Mouse (Mus musculus): Measurements from ENCODE around the gene Ktn1.

The Ktn1 gene

DNA sequence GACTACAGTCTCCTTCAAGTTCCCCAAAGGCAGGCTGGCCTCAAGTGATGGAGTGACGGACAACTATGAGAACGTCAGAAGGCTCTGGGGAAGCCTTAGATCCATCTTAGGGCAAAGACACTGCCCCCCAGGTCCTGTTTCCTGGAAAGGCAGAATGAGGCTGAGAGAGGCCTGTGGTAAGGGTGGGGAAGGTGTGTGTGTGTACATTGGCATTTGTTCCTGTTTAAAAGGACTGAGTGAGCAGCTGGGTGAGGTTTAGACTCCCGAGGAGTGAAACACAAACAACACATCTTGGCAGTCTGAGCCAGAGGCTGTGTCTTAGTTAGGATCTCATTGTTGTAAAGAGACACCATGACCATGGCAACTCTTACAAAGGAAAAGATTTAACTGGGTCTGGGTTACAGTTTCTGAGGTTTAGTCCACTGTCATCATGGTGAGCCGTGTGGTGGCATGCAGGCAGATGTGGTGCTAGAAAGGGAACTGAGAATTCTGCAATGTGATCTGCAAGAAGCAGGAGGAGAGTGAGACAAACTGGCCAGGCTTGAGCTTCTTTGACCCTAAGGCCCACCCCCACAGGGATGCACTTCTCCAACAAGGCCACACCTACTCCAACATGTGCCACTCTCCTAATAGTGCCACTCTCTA is 106.1 kb downstream of the Ktn1 start:
- no peak for DNase-seq (ENCODE audit: low read depth)

DNA sequence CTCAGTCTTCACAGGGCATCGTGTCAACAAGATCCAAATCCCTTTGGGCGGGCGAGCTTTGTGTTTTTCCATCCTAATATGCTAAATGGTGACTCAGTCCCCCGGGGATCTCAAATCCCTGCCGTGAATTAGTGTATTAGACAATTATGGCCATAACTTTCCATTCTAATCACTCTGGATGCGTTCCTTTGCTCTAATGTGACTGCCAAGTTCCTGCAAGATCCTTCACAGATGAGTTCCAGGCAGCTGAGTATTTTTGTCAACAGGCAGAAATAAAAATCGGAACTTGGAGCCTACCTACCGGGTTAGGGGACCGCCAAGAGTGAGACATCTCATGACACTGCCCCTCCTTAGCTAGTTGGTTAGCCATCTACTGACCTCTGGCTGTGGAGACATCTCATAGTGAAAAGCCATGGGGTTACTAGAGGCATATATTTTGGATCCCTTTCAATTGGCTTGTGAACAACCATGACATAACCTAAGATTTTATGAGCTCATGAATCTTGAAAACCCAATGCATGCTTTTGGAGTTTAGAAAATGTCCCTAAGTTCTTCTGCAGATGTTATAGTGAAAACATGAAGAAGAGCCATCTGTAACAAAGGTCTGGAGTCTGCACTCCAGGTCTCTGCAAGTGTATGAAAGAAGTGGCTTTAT is 108.3 kb downstream of the Ktn1 start:
- DNase-seq (ENCODE audit: low read depth), result no peak

DNA sequence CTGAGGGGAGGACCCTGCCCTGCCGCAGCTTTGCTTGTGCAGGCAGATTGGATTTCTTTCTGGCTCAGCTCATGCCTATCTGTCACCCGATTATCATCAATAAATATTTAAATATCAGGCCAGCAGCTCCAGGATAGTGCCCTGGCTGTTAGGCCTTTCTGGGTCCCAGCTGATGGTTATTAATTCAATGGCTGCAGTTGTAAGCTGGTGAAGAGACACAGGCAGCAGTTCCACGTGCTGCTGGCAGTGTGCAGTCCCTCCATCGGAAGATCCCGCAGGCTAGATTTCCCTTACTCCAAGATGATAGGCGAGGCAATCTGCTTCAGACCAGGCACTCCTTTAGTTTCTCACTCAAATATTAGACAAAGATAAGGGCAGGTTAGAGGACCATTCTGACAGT is 116.9 kb downstream of the Ktn1 start:
- DNase-seq (ENCODE audit: low read depth), result no peak

DNA sequence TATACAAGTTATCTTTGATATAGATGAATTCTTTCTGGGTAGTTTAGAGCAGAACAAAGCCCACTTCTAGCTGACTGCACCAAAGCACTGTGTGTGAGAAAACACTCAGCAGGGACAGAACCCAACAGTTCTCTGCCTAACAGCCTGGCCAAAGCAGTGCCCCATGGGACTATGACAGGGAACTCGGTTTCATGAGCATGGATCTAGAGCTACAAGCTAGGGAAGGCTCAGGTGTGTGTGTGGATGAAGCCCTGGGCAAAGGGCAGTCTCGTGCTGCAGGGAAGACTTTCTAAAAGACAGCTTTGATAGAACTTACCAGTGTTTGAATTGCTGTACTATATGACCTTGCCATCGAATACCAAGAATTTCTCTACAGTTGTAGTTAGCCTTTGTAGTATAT is 117.5 kb downstream of the Ktn1 start:
- no peak for DNase-seq (ENCODE audit: low read depth)

DNA sequence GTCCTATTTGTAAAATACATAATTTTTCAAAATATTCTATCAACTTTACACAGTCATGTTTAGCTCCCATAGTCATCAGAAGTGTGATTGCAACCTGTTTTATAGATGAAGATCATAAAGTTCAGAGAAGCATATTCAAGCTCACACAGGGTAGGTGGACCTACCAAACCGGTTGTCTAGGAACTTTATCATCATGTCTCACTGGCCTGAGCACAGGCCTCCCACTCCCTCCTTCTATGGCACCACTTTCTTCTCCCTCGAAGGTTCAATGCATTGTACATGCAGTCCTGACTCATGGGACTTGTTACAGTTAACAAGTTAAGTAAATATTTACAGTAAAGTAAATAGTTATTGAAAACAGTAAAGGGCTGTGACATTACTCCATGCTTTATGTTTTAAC is 118.1 kb downstream of the Ktn1 start:
- DNase-seq (ENCODE audit: low read depth), result no peak

DNA sequence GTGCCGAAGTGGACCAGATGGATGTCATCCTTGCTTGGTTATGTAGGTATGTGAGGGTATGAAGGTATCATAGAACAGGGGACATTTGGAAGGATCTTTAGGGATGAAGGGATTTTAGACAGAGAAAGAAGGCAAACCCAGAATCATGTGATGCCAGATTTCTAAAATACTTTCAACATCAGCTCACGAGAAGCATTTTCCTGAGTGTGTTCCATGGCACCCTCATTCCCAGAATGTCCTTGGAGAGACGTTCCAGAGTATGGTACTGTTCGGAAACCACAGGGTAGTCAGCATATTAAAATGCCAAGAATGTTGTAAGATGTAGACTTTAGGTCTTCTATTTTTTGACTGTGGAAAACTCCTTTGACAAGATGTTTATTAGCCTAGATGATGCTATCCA is 123.2 kb downstream of the Ktn1 start:
- DNase-seq (ENCODE audit: low read depth), result no peak

DNA sequence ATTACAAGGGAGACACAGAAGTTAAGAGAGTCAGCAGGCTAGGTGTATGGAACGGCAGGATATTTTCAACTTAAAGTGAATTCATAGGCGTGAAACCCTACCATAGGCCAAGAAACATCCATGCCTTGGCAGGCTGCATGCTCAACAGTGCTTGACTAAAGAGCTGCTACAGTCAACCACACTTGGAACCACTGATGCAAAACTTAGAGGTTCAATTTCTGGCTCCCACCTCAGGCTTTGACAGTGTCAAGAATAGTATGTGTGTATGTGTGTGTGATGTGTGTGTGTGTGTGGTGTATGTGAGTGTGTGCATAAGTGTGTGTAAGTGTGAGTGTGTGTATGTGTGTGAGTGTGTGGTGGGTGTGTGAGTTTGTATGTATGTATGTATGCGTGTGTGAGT is 127.3 kb downstream of the Ktn1 start:
- DNase-seq (ENCODE audit: low read depth), result no peak

DNA sequence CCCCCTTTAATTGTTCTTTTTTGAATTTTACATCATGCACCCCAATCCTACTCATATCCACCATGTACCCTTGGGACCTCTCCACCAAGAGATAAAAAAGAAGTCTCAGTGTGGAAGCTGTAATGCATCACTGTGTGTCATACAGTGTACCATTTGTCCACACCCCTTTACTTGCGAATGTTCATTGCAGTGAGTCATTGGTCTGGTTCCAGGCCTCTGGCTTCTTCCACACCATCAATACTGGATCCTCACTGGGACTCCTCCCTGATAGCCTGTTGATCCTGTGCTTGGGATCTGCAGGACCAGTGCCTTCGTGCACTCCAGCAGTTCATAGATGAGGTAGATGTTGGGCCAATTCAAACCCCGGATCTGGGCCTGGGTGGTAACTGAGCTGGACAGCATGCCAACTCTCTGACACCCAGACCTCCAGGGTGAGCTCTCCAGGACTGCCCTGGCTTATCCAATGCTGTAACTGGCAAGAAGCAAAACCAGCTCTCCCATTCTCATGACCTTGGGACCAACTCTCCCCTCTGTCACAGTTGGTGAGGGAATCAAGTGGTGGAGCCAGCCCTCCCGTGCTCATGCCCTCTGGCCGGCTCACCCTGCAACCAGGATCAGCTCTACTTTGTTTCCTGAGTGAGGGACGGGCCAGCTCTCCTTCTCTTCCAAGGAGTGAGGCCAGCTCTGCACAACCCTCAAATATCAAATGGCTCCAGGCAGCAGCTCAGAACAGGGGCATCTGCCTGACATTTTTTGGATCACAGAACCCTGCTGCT is 128.2 kb downstream of the Ktn1 start:
- no peak for DNase-seq (ENCODE audit: low read depth)

DNA sequence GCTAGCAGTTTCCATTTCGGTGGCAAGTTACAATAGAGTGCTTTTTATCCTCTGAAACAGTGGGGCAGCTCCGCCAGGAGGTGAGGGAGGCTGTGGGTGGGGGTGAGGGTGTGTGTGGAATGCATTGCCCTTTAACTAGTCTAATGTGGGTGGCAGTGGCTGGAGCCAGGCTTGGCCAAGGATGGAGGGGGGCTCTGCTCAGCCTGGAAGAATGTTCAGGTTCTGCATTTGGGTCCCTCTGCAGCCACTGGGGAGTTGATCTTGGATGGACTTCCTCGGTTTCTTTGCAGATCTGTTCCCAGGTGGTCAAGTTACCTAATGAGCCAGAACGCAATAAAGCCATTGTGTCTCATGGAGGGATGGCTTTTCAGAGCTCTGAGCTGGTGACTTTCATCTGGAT is 137.9 kb downstream of the Ktn1 start:
- no peak for DNase-seq (ENCODE audit: low read depth)
